Mouse (Mus musculus) ES-E14 (cell line): ENCODE results near the gene Krt222. TPM values are rescaled to one million over a fixed set of nuclear protein-coding genes. Genes with fewer than 3 reads are reported as not detected.

Experiments
- DNase-seq: peaks from one replicate; pipeline ENCODE4 v3.0.0-alpha.2; 2013; ENCODE audit warnings: low read depth, low spot score
- H3K27ac ChIP-seq: 2 replicates; pipeline ENCODE4 v1.5.1; 2012; ENCODE audit warnings: low read depth, mild to moderate bottlenecking, low read length, moderate library complexity, mixed read lengths; ENCODE audit not compliant: poor library complexity, insufficient read depth, severe bottlenecking
- H3K36me3 ChIP-seq: 2 replicates; pipeline ENCODE4 v1.6.1; 2012; ENCODE audit warnings: mild to moderate bottlenecking, low read length, moderate library complexity, mixed read lengths; ENCODE audit not compliant: control insufficient read depth, poor library complexity, insufficient read depth, severe bottlenecking
- H3K4me1 ChIP-seq, 2 experiments: fragments of 150-350 bp in 1 of 2; sonication (generic) in 1 of 2; 2 replicates each; pipeline ENCODE4 v1.6.1; 2012; ENCODE audit warnings: low read length in 2 of 2, mild to moderate bottlenecking in 1 of 2, mixed read lengths in 1 of 2; ENCODE audit not compliant: control insufficient read depth in 2 of 2, insufficient read depth in 2 of 2, poor library complexity in 1 of 2
- H3K4me3 ChIP-seq, 2 experiments: fragments of 150-350 bp in 1 of 2; sonication (generic) in 1 of 2; 2 replicates each; pipeline ENCODE4 v1.5.1; 2012; ENCODE audit warnings: low read length in 2 of 2, low read depth in 1 of 2, mild to moderate bottlenecking in 1 of 2, mixed read lengths in 1 of 2; ENCODE audit not compliant: insufficient read depth in 1 of 2, poor library complexity in 1 of 2, severe bottlenecking in 1 of 2
- H3K9ac ChIP-seq: 2 replicates; pipeline ENCODE4 v1.6.1; 2012; ENCODE audit warnings: low read depth, mild to moderate bottlenecking, low read length, mixed read lengths; ENCODE audit not compliant: poor library complexity, insufficient read depth, severe bottlenecking
- H3K9me3 ChIP-seq: fragments of 150-350 bp; sonication (generic); 2 replicates; pipeline ENCODE4 v1.6.1; 2012; ENCODE audit warnings: low read depth, mild to moderate bottlenecking, low read length; ENCODE audit not compliant: control insufficient read depth, insufficient read depth
- CHD2 ChIP-seq: IDR thresholded peaks from 2 replicates; pipeline ENCODE4 v1.6.1; 2014; ENCODE audit warnings: mild to moderate bottlenecking, low read depth, low read length, inconsistent platforms
- HCFC1 ChIP-seq: IDR thresholded peaks from 2 replicates; pipeline ENCODE4 v1.6.1; 2012; ENCODE audit warnings: low read length, inconsistent platforms, borderline replicate concordance; ENCODE audit not compliant: insufficient read depth
- MAFK ChIP-seq: IDR thresholded peaks from 2 replicates; pipeline ENCODE4 v1.6.1; 2014; ENCODE audit warnings: mild to moderate bottlenecking, low read depth, low read length, inconsistent platforms; ENCODE audit not compliant: insufficient read depth
- ZC3H11A ChIP-seq: IDR thresholded peaks from 2 replicates; pipeline ENCODE4 v1.6.1; 2012; ENCODE audit warnings: low read depth, mild to moderate bottlenecking, inconsistent platforms, low read length, borderline replicate concordance
- ZNF384 ChIP-seq: IDR thresholded peaks from 2 replicates; pipeline ENCODE4 v1.6.1; 2012; ENCODE audit warnings: low read depth, low read length, inconsistent platforms
- in situ Hi-C, 2 experiments: fragments of 600-800 bp; cut with MboI; formaldehyde crosslinking; loops; one replicate each; pipeline ENCODE4 v1.15.1; 2025; ENCODE audit warnings: low sequenced_read_pairs in 2 of 2, inconsistent platforms in 1 of 2; ENCODE audit not compliant: unreplicated experiment in 2 of 2
- total RNA-seq: library from RNA; depleted of rRNA; stranded (reverse); fragments of 300-350 nt; gene quantifications from 2 replicates; pipeline ENCODE4 v1.2.3, GENCODE M21; 2012; rRNA removed

The Krt222 gene
- total RNA-seq, 1 experiment: 0.22 TPM

DNA sequence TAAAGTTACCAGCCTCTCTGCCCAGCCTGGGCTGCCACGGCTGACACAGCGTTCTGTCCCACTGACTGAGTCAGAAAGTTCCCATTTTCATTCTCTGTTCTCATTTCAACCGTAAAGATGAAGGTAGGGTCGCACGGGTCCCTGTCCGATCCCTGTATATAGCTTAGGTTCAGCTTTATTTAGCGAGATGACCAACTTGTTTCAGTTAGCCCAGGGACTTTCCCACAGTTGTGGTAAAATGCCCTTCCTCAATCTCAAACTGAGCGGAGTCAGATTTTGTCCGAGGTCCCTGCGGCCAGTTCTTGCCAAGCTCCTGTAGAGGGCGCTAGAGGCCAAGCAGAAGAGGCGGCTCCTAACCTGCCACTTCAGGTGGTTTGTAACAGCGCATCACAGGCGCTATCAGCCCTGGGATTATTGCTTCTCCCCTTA, 54.7 kb downstream of the Krt222 start:
- TF ChIP-seq MAFK: 0 out of 2 replicates have a peak, but pooled peaks have one; percentile 19
- no peak for TF ChIP-seq ZNF384
- peak; percentile 43; the same call in 1 of the 2 replicates for TF ChIP-seq ZC3H11A
- H3K27ac ChIP-seq: no peak overlapping the region
- no peak overlapping the region for H3K9ac ChIP-seq
- in situ Hi-C loops: no loop called here
- H3K9me3 ChIP-seq: no peaks in the 10 kb centered on the region
- DNase-seq: peak; percentile 62
- no peak overlapping the region for H3K4me3 ChIP-seq
- no peaks in the 10 kb centered on the region for H3K36me3 ChIP-seq
- H3K4me1 ChIP-seq: no peaks in the 10 kb centered on the region

DNA sequence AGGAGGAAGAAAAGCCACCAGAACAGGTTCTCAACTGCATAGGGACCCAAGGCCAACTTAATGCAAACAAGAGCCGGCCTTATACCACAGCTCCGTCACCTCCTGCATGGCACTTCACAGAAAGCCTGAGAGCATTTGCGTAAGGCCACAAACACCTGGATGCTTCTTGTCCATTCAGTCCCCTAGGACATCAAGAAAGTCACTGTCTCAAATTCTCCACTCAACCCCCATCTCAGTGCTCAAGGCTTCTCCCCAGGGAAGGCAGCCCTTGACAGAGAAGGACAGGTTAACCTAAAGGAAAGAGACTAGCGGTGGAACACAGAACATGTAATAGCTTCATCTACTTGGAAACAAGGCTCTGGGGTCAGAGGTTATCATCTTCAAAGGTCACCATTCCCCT, 56.5 kb downstream of the Krt222 start:
- Histone ChIP-seq H3K27ac (no peak overlapping the region), H3K36me3 (no peaks in the 10 kb centered on the region), H3K9me3 (no peaks in the 10 kb centered on the region), H3K9ac (no peak overlapping the region), H3K4me3 (no peak overlapping the region), H3K4me1 (no peaks in the 10 kb centered on the region)
- no peak for DNase-seq
- TF ChIP-seq ZC3H11A (no peak), MAFK (no peak), CHD2 (no peak), ZNF384 (no peak), HCFC1 (no peak)
- in situ Hi-C loops: no loop called here

DNA sequence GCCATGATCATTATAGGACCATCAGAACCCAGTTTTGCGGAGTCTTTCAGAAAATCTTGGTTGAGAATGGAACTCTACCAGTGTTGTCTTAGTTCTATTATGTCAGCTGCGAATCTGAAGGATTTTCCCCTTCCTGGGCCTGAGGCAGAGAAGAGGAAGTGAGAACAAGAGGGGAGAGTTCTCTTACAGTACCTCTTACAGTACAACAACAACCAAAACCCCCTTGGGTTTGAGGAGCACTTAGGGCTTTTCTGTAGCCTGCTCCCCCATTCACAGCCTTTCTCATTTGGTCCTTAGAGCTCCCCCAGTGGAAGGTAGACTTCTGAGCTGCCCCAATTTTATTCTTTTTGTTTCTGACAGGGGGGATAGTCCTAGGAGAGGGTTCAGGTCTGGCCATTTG, 57.0 kb downstream of the Krt222 start:
- DNase-seq: no peak
- Histone ChIP-seq H3K4me1 (no peaks in the 10 kb centered on the region), H3K27ac (no peak overlapping the region), H3K4me3 (no peak overlapping the region), H3K9ac (no peak overlapping the region), H3K9me3 (no peaks in the 10 kb centered on the region), H3K36me3 (no peaks in the 10 kb centered on the region)
- TF ChIP-seq ZC3H11A (no peak), ZNF384 (no peak), CHD2 (no peak), HCFC1 (no peak), MAFK (no peak)
- in situ Hi-C loops: no loop called here

Other genes starting within 250 kb of the Krt222 start
- 353 and 381 TPM in 2 replicates for gene Top2a, start 219.9 kb downstream of the Krt222 start, total RNA-seq
- gene Igfbp4, start 202.8 kb downstream of the Krt222 start, total RNA-seq: 31.5 and 38.8 TPM in 2 replicates
- gene Tns4, start 154.8 kb downstream of the Krt222 start, total RNA-seq: 1.1 and 1.2 TPM in 2 replicates
- 0.58 and 1.4 TPM in 2 replicates for gene Ccr7, start 89.0 kb downstream of the Krt222 start, total RNA-seq
- gene Smarce1, start 13.1 kb downstream of the Krt222 start, total RNA-seq: 85.4 and 130 TPM in 2 replicates
- not detected in 2 replicates for gene Krt24, start 41.2 kb upstream of the Krt222 start, total RNA-seq
- not detected in 2 replicates for gene Krt25, start 78.9 kb upstream of the Krt222 start, total RNA-seq
- not detected in 2 replicates for gene Krt26, start 93.9 kb upstream of the Krt222 start, total RNA-seq
- 0.13 TPM in 1 of 2 replicates, not detected in the other for gene Krt27, start 107.0 kb upstream of the Krt222 start, total RNA-seq
- 0.18 and 0.32 TPM in 2 replicates for gene Krt28, start 130.8 kb upstream of the Krt222 start, total RNA-seq
- gene Krt10, start 145.3 kb upstream of the Krt222 start, total RNA-seq: 0.53 and 2.8 TPM in 2 replicates
- gene Krt12, start 178.2 kb upstream of the Krt222 start, total RNA-seq: 0.37 and 0.49 TPM in 2 replicates
- gene Krt20, start 194.1 kb upstream of the Krt222 start, total RNA-seq: 1.8 and 2.4 TPM in 2 replicates
- gene Krt23, start 249.1 kb upstream of the Krt222 start, total RNA-seq: 0.16 and 0.18 TPM in 2 replicates